Mouse (Mus musculus) forebrain, embryonic 12.5 days (tissue): ENCODE results near the gene Mief2. TPM values are rescaled to one million over a fixed set of nuclear protein-coding genes. Genes with fewer than 3 reads are reported as not detected.

Experiments
- ATAC-seq: fragments of 200-750 bp; cut with Nextera tagmentation; 2 replicates; pipeline ENCODE4 v1.8.0; 2017; ENCODE audit warnings: moderate TSS enrichment; ENCODE audit not compliant: low FRiP score
- H3K27ac ChIP-seq: fragments of 300-500 bp; sonication (generic); 2 replicates; pipeline ENCODE4 v1.5.1; 2016; ENCODE audit warnings: mild to moderate bottlenecking
- H3K27me3 ChIP-seq: fragments of 300-500 bp; sonication (generic); 2 replicates; pipeline ENCODE4 v1.6.1; 2016; ENCODE audit warnings: mild to moderate bottlenecking
- H3K36me3 ChIP-seq: fragments of 300-500 bp; sonication (generic); replicated peaks from 2 replicates; pipeline ENCODE4 v1.6.1; 2016; ENCODE audit warnings: mild to moderate bottlenecking
- H3K4me1 ChIP-seq: fragments of 300-500 bp; sonication (generic); 2 replicates; pipeline ENCODE4 v1.6.1; 2016
- H3K4me2 ChIP-seq: fragments of 300-500 bp; sonication (generic); 2 replicates; pipeline ENCODE4 v1.6.1; 2016; ENCODE audit warnings: mild to moderate bottlenecking, moderate library complexity
- H3K4me3 ChIP-seq: fragments of 300-500 bp; sonication (generic); replicated peaks from 2 replicates; pipeline ENCODE4 v1.5.1; 2016; ENCODE audit warnings: mild to moderate bottlenecking
- H3K9ac ChIP-seq: fragments of 300-500 bp; sonication (generic); 2 replicates; pipeline ENCODE4 v1.6.1; 2016; ENCODE audit warnings: mild to moderate bottlenecking
- H3K9me3 ChIP-seq: fragments of 300-500 bp; sonication (generic); 2 replicates; pipeline ENCODE4 v1.6.1; 2016
- WGBS: fragments of 180-500 bp; shearing (Covaris S2); methylation state at CpG from one replicate; pipeline ENCODE4 v1.1.7; 2016; 5-methylcytosine and 5-hydroxymethylcytosine counted together
- polyA plus RNA-seq: library from polyadenylated mRNA; unstranded; fragments of >200 nt; fragmentation: Nextera tagmentation; extraction: Ambion mirVana; gene quantifications from 2 replicates; pipeline ENCODE4 v1.2.1, GENCODE M21; 2016

Gene Mief2
- polyA plus RNA-seq, 1 experiment from 2014 or later: 15.4 TPM

DNA sequence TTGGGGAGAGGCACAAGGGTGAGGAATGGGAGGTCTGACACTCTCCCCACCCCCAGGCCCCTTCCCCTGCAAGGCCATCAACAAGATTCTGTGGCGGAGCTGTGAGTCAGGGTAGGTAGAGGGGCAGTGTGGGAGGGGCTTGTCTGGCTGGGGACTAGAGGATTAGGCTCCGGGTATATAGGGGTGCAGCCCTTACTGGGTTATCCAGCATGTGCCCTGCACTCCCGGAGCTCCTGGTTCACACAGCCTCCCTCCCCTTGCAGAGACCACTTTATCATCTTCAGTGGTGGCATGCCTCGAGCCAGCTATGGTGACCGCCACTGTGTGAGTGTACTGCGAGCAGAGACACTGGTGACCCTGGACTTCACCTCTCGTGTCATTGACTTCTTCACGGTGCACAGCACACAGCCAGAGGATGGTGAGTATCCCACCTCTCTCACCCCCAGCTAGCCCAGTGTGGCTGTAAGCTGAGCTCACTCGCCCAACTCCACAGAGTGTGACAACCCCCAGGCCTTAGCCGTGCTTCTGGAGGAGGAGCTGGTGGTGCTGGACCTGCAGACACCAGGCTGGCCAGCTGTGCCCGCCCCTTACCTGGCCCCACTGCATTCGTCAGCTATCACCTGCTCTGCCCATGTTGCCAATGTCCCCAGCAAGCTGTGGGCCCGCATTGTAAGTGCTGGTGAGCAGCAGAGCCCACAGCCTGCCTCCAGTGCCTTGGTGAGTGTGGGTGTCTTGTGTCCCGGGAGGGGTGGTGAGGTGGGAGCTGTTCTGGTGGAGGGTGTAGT lies 21.3 kb upstream of the Mief2 start:
- Histone ChIP-seq H3K9me3 (no peaks in the 10 kb centered on the region), H3K9ac (no peak overlapping the region), H3K4me2 (no peak overlapping the region), H3K27ac (no peak overlapping the region), H3K27me3 (no peaks in the 10 kb centered on the region), H3K4me1 (peaks cover 22% of the 10 kb centered on the region), H3K36me3 (peaks cover 90% of the 10 kb centered on the region), H3K4me3 (no peak overlapping the region)
- WGBS: 87% methylated on average over 14 of the region's 14 CpGs
- ATAC-seq: no peak

DNA sequence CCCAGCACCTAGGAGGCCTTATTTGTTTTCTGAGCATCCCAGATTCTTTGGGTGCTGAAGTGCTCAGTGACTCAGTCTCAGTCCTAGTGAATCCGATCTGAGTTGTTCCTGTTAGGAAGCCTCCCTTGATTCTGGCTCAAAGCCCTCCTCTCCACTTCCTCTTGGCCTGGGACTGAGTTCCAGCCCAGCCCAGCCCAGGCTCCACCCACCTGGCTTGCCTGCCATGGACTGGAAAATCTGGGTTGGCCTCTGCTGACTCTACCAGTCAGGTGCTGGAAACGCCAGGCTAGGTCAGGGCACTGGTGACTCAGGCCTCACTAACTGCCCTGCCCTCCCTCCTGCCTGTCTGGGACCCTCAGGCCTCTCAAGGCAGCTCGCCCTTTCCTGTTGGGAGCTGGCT lies 20.5 kb upstream of the Mief2 start:
- no peaks in the 10 kb centered on the region for H3K27me3 ChIP-seq
- no peak overlapping the region for H3K27ac ChIP-seq
- H3K4me1 ChIP-seq: peaks cover 14% of the 10 kb centered on the region
- no peak overlapping the region for H3K4me2 ChIP-seq
- H3K36me3 ChIP-seq: peaks cover 93% of the 10 kb centered on the region
- 87% methylated on average over 3 of the region's 3 CpGs for WGBS
- no peak overlapping the region for H3K4me3 ChIP-seq
- ATAC-seq: no peak
- no peaks in the 10 kb centered on the region for H3K9me3 ChIP-seq
- no peak overlapping the region for H3K9ac ChIP-seq

DNA sequence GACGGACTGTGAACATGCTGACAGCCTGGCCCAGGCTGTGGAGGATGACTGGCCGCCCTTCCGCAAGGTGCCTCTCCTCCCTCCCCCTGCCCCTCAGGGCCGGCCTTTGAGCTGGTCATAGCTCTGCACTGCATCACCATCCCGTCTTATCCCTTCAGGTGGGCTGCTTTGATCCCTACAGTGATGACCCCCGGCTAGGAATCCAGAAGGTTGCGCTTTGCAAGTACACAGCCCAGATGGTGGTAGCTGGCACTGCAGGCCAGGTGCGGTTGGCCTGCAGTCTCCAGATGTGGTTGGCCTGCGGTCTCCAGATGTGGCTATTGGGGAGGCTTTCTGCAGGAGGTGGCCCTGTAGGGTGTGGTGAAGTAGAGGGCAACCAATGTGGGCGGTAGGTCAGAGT lies 19.6 kb upstream of the Mief2 start:
- H3K4me3 ChIP-seq: no peak overlapping the region
- WGBS: 96% methylated on average over 10 of the region's 10 CpGs
- peaks cover 100% of the 10 kb centered on the region for H3K36me3 ChIP-seq
- no peak overlapping the region for H3K4me2 ChIP-seq
- no peaks in the 10 kb centered on the region for H3K9me3 ChIP-seq
- peaks cover 4% of the 10 kb centered on the region; the same call in 1 of the 2 replicates for H3K4me1 ChIP-seq
- no peak overlapping the region for H3K9ac ChIP-seq
- no peaks in the 10 kb centered on the region for H3K27me3 ChIP-seq
- no peak overlapping the region for H3K27ac ChIP-seq
- no peak for ATAC-seq

DNA sequence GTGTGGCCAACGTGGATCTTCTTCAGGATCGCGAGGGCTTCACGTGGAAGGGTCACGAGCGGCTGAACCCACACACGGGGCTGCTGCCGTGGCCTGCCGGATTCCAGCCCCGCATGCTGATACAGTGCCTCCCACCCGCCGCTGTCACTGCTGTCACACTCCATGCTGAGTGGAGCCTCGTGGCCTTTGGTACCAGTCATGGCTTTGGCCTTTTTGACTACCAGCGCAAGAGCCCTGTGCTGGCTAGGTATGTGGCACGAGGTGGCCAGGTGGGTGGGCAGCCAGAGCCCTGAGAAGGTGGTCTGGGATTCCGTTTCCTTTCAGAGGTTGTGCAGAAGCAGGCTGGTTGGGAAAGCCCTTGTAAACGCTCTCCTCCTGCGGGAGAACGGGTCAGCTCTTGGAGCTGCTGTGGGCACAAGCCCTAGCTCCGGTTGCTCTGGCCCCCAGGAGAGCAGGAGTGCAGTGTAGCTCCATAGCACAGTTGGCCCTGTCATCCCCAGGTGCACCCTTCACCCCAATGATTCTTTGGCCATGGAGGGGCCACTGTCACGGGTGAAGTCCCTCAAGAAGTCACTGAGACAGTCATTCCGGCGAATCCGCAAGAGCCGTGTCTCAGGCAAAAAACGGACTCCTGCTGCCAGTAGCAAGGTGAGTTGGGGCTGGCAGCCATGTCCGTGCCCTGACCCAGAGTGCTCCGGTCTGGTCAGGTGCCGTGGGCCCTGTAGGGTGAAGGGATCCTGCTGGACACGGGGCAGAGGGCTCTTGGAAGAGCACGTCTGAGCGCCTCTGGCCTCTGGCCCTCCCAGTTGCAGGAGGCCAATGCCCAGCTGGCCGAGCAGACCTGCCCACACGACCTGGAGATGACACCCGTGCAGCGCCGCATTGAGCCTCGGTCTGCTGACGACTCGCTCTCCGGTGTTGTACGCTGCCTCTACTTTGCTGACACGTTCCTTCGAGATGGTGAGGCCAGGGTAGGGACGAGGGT lies 18.4 kb upstream of the Mief2 start:
- H3K9me3 ChIP-seq: no peaks in the 10 kb centered on the region
- ATAC-seq: no peak
- no peak overlapping the region for H3K4me3 ChIP-seq
- H3K27me3 ChIP-seq: no peaks in the 10 kb centered on the region
- no peak overlapping the region for H3K4me2 ChIP-seq
- no peak overlapping the region for H3K9ac ChIP-seq
- no peaks in the 10 kb centered on the region for H3K4me1 ChIP-seq
- WGBS: 93% methylated on average over 45 of the region's 45 CpGs
- no peak overlapping the region for H3K27ac ChIP-seq
- peaks cover 100% of the 10 kb centered on the region for H3K36me3 ChIP-seq

DNA sequence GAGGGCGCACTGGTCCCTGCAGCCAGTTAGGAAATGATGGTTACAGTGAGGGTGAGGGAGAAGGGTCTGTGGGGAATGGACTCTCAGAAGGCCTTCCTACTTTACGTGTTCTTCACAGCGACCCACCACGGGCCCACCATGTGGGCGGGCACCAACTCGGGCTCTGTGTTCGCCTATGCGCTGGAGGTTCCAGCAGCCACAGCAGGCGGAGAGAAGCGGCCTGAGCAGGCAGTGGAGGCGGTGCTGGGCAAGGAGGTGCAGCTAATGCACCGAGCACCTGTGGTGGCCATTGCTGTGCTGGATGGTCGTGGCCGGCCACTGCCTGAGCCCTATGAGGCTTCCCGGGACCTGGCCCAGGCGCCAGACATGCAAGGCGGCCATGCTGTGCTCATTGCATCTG lies 17.0 kb upstream of the Mief2 start:
- Histone ChIP-seq H3K4me3 (no peak overlapping the region), H3K27me3 (no peaks in the 10 kb centered on the region), H3K4me1 (no peaks in the 10 kb centered on the region), H3K9me3 (no peaks in the 10 kb centered on the region), H3K4me2 (no peak overlapping the region), H3K9ac (no peak overlapping the region), H3K36me3 (peaks cover 100% of the 10 kb centered on the region), H3K27ac (no peak overlapping the region)
- WGBS: 97% methylated on average over 17 of the region's 17 CpGs
- no peak for ATAC-seq

DNA sequence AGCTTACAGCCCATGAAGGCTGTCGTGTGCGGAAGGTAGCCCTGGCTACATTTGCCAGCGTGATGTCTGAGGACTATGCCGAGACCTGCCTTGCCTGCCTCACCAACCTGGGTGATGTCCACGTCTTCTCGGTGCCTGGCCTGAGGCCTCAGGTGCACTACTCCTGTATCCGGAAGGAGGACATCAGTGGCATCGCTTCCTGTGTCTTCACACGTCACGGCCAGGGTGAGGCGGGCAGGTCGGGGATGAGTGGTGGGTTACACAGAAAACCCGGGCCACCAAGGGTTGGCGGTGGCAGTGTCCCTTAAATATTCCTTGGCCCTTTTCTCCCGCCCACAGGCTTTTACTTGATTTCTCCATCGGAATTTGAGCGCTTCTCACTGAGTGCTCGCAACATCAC lies 16.2 kb upstream of the Mief2 start:
- Histone ChIP-seq H3K9me3 (no peaks in the 10 kb centered on the region), H3K36me3 (peaks cover 100% of the 10 kb centered on the region)
- 94% methylated on average over 18 of the region's 18 CpGs for WGBS

DNA sequence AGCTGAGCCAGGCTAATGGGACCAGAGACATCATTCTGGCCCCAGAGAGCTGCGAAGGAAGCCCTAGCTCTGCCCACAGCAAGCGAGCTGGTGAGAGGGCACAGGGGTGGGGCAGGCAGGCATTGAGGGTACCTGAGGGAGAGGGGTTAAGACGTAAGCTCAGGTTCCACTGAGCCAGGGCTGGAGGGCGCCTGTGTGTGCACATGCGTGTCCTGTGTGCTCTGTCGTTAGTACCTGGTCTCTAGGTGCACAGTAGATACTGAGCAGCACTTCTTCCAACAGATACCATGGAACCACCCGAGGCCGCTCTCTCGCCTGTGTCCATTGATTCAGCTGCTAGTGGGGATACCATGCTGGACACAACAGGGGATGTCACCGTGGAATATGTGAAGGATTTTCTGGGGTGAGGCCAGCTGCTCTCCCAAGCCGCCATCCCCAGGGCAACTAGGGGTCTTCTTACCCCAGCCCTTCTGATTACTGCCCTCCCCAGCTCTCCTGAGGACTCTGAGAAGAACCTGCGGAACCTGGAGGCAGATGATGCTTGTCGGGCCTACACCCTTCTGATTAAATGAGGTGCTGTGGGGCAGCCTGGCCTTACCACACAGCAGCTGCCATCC lies 15.5 kb upstream of the Mief2 start:
- Histone ChIP-seq H3K4me1 (no peaks in the 10 kb centered on the region), H3K4me3 (no peak overlapping the region), H3K9ac (no peak overlapping the region), H3K4me2 (no peak overlapping the region), H3K36me3 (peaks cover 100% of the 10 kb centered on the region), H3K27me3 (no peaks in the 10 kb centered on the region), H3K9me3 (no peaks in the 10 kb centered on the region), H3K27ac (no peak overlapping the region)
- no peak for ATAC-seq
- WGBS: 94% methylated on average over 13 of the region's 13 CpGs

More for the DNA sequence above, 16.2 kb upstream of the Mief2 start:
- no peak overlapping the region for H3K4me2 ChIP-seq
- H3K27ac ChIP-seq: no peak overlapping the region
- no peaks in the 10 kb centered on the region for H3K27me3 ChIP-seq
- no peak for ATAC-seq
- H3K9ac ChIP-seq: no peak overlapping the region
- H3K4me1 ChIP-seq: no peaks in the 10 kb centered on the region
- H3K4me3 ChIP-seq: no peak overlapping the region

DNA sequence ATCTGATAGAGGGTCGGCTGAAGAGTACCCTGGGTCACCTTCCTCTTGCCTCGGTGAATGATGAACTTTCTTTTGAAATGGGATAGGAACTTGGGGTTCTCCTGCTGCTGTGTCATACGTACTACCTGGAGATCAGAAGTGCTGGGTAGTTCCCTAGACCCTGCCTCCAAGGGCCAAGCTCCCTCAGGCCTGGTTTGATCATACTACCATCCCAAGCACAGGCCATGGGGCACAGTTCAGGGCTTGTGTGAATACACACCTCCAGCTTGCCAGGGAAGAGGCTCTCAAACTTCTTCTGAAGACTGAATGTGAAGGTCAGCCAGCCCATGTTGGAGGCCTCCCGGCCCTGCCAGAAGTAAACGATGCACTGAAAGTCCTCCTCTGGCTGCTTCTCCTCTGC lies 12.4 kb upstream of the Mief2 start:
- H3K27me3 ChIP-seq: no peaks in the 10 kb centered on the region
- H3K4me3 ChIP-seq: no peak overlapping the region
- 88% methylated on average over 5 of the region's 5 CpGs for whole genome bisulfite sequencing
- peaks cover 98% of the 10 kb centered on the region for H3K36me3 ChIP-seq
- no peak overlapping the region for H3K4me2 ChIP-seq
- no peaks in the 10 kb centered on the region for H3K4me1 ChIP-seq
- H3K9ac ChIP-seq: no peak overlapping the region
- no peak for ATAC-seq
- no peak overlapping the region for H3K27ac ChIP-seq
- no peaks in the 10 kb centered on the region for H3K9me3 ChIP-seq

DNA sequence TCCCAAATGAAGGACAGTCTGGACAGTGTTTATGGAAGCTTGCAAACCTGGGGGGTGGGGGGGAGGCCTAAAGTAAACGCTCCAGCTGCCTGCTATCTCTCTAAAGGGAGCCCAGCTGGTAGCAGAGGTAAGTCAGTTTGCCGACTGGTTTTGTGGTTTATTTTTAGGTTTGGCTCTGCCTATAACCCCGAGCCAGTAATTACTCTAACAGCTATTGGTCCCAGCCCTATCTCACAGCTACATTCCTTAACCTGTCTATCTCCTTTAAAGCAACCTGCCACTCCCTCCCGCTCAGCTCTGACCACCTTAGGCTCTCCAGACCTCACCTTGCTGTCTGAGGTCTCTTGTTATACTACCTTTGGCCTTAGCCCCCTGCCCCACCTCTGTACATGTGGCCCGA lies 8.9 kb upstream of the Mief2 start:
- no peak overlapping the region for H3K4me2 ChIP-seq
- H3K4me3 ChIP-seq: no peak overlapping the region
- 88% methylated on average over 5 of the region's 5 CpGs for WGBS
- peaks cover 98% of the 10 kb centered on the region for H3K36me3 ChIP-seq
- no peak overlapping the region for H3K9ac ChIP-seq
- no peaks in the 10 kb centered on the region for H3K27me3 ChIP-seq
- no peak for ATAC-seq
- H3K4me1 ChIP-seq: no peaks in the 10 kb centered on the region
- H3K27ac ChIP-seq: no peak overlapping the region
- no peaks in the 10 kb centered on the region for H3K9me3 ChIP-seq

DNA sequence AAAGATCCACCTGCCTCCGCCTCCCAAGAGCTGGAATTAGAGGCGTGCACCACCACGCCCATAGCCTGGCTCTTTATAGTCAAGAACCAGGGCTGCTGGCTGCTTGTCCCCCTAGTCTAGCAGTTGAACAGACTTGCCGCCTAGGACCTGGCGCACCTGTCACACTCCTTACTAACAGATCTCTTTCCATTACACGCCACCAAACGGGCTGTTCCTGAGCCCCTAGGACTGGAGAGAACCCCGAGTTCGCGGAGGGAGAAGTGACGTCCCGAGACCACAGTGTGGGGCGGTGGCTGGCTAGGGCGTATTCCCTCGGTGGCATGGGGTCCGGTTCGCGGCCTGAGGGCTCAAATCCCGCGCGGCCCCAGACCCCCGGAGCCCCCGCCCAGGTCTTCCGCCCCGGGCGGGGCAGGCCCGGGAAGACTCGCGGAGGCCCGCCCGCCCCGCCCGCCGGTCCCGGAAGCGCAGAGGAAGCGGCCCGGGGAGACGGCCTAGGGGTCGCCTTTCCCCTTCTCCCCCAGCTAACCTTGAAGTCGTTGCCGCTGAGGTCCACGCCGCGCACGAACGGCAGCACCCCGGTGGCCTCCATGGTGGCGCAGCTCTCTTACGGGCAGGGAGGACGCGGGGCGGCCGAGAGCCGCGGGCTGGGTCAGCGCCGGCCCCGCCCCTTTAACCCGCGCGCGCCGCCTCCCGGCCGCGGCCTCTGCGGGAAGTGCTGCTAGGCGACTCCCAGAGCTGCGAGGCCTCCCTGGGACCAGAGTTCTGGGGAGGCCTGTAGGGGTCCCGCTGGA lies 1.4 kb upstream of the Mief2 start, which contains the start of gene Flii:
Flii (minus strand) TSS at position 663 of the 791 bp plus-strand sequence.
- H3K27me3 ChIP-seq: no peaks in the 10 kb centered on the region
- peak within 1 kb of the TSS; percentile 65 for H3K4me2 ChIP-seq
- peak within 1 kb of the TSS; percentile 80 for H3K4me3 ChIP-seq
- WGBS: under 1% methylated on average over 65 of the region's 71 CpGs
- H3K9me3 ChIP-seq: no peaks in the 10 kb centered on the region
- H3K9ac ChIP-seq: peak within 1 kb of the TSS; percentile 88
- H3K36me3 ChIP-seq: peaks cover 43% of the 10 kb centered on the region
- ATAC-seq: peak; percentile 74
- peaks cover 26% of the 10 kb centered on the region for H3K4me1 ChIP-seq
- peak within 1 kb of the TSS; percentile 84 for H3K27ac ChIP-seq

DNA sequence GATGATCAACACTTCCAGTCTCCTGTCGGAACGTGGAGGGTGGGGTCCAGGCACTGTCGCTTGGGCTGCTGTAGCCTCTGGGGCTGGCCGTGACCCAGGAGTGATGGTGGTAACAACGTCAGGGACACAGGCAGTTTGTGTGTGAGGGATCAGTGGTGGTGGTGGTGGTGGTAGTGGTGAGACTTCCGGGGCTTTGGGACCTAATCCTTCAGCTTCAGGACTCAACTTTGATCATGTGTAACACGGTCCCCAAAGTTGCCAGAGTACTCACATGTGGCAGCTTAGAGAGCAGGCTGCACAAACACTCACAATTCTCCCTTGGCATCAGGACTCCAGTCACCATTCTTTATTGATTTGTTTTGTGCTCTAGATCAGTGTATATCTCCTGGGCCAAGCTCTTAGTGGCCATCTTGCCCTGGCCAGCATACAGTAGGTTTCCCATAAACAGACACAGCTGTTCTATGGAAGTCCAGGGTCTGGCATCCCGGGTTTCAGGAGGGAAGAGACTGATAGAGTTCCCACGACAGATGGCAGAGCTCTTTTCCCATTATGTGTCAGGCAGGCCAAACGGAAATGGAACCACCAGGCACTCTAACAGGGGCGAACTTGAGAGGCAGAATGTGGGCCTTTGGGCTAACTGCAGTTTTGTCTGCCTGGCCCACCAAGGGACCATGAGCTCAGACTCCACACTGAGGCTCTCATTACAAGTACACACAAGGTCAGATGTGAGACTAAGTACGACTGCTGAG lies 632 bp upstream of the Mief2 start:
- Histone ChIP-seq H3K4me1 (peaks cover 26% of the 10 kb centered on the region), H3K9ac (peak overlapping the region; percentile 88), H3K27ac (peak overlapping the region; percentile 84), H3K27me3 (no peaks in the 10 kb centered on the region), H3K36me3 (peaks cover 42% of the 10 kb centered on the region), H3K4me3 (peak overlapping the region; percentile 80), H3K4me2 (peak overlapping the region; percentile 65), H3K9me3 (no peaks in the 10 kb centered on the region)
- ATAC-seq: peak; percentile 33
- WGBS: 9% methylated on average over 12 of the region's 12 CpGs
